Mouse (Mus musculus): ENCODE results near the gene Fras1. TPM values are rescaled to one million over a fixed set of nuclear protein-coding genes. Genes with fewer than 3 reads are reported as not detected.

The Fras1 gene
- polyA plus RNA-seq, 1 experiment from 2014 or later: 1.2 TPM

- no peak for DNase-seq (ENCODE audit: low spot score)
Observed at GRCm38 (mm10) chr5:96481159-96481558, 107.4 kb downstream of the Fras1 start.

GRCm38 (mm10) chr5:96482054-96482453, 108.3 kb downstream of the Fras1 start:
- DNase-seq (ENCODE audit: low spot score): no peak

- no peak for DNase-seq (ENCODE audit: low spot score)
Observed at GRCm38 (mm10) chr5:96492497-96492896, 118.7 kb downstream of the Fras1 start.

- DNase-seq (ENCODE audit: low spot score): no peak
Observed at GRCm38 (mm10) chr5:96494502-96495292, 120.9 kb downstream of the Fras1 start.

- no peak for DNase-seq (ENCODE audit: low spot score)
Observed at GRCm38 (mm10) chr5:96498083-96498482, 124.3 kb downstream of the Fras1 start.

GRCm38 (mm10) chr5:96501783-96502182, 128.0 kb downstream of the Fras1 start:
- no peak for DNase-seq (ENCODE audit: low spot score)

- no peak for DNase-seq (ENCODE audit: low spot score)
Observed at GRCm38 (mm10) chr5:96502400-96502799, 128.6 kb downstream of the Fras1 start.

GRCm38 (mm10) chr5:96511005-96511404, 137.2 kb downstream of the Fras1 start:
- DNase-seq (ENCODE audit: low spot score): no peak

- DNase-seq (ENCODE audit: low spot score): no peak
Observed at GRCm38 (mm10) chr5:96513327-96513726, 139.6 kb downstream of the Fras1 start.

- DNase-seq (ENCODE audit: low spot score): no peak
Observed at GRCm38 (mm10) chr5:96515860-96516311, 142.1 kb downstream of the Fras1 start.

- no peak for DNase-seq (ENCODE audit: low spot score)
Observed at GRCm38 (mm10) chr5:96516329-96516728, 142.6 kb downstream of the Fras1 start.

- no peak for DNase-seq (ENCODE audit: low spot score)
Observed at GRCm38 (mm10) chr5:96521541-96521940, 147.8 kb downstream of the Fras1 start.

- DNase-seq (ENCODE audit: low spot score): no peak
Observed at GRCm38 (mm10) chr5:96522909-96523409, 149.2 kb downstream of the Fras1 start.

GRCm38 (mm10) chr5:96528296-96528695, 154.5 kb downstream of the Fras1 start:
- DNase-seq (ENCODE audit: low spot score): no peak

- no peak for DNase-seq (ENCODE audit: low spot score)
Observed at GRCm38 (mm10) chr5:96530516-96530915, 156.8 kb downstream of the Fras1 start.

- no peak for DNase-seq (ENCODE audit: low spot score)
Observed at GRCm38 (mm10) chr5:96531962-96532361, 158.2 kb downstream of the Fras1 start.

- no peak for DNase-seq (ENCODE audit: low spot score)
Observed at GRCm38 (mm10) chr5:96536527-96536926, 162.8 kb downstream of the Fras1 start.

- no peak for DNase-seq (ENCODE audit: low spot score)
Observed at GRCm38 (mm10) chr5:96536937-96537336, 163.2 kb downstream of the Fras1 start.

- no peak for DNase-seq (ENCODE audit: low spot score)
Observed at GRCm38 (mm10) chr5:96544112-96544511, 170.4 kb downstream of the Fras1 start.

- DNase-seq (ENCODE audit: low spot score): no peak
Observed at GRCm38 (mm10) chr5:96545994-96546393, 172.2 kb downstream of the Fras1 start.

- DNase-seq (ENCODE audit: low spot score): no peak
Observed at GRCm38 (mm10) chr5:96554940-96555679, 181.4 kb downstream of the Fras1 start.

GRCm38 (mm10) chr5:96558049-96558804, 184.5 kb downstream of the Fras1 start:
- no peak for DNase-seq (ENCODE audit: low spot score)

Data from thymus, postnatal 0 days (tissue).